Mouse (Mus musculus) C2C12 (cell line): ENCODE results near the gene Sox13. TPM values are rescaled to one million over a fixed set of nuclear protein-coding genes. Genes with fewer than 3 reads are reported as not detected.

Experiments
- H3K27me3 ChIP-seq: one replicate; pipeline ENCODE4 v1.6.1; 2011; ENCODE audit not compliant: control insufficient read depth, insufficient read depth, insufficient read length
- H3K36me3 ChIP-seq: one replicate; pipeline ENCODE4 v1.6.1; 2011; ENCODE audit not compliant: control insufficient read depth, insufficient read depth
- H3K4me3 ChIP-seq: one replicate; pipeline ENCODE4 v1.5.1; 2011; ENCODE audit warnings: mild to moderate bottlenecking, control low read depth; ENCODE audit not compliant: poor library complexity, insufficient read depth, severe bottlenecking
- H3K79me2 ChIP-seq: one replicate; pipeline ENCODE4 v1.6.1; 2011; ENCODE audit not compliant: control insufficient read depth, insufficient read depth
- H3K79me3 ChIP-seq: one replicate; pipeline ENCODE4 v1.6.1; 2011; ENCODE audit warnings: low read depth, control low read depth
- H3ac ChIP-seq: one replicate; pipeline ENCODE3; 2011; ENCODE audit warnings: low read depth; ENCODE audit not compliant: control insufficient read depth, insufficient read length
- CEBPB ChIP-seq: IDR thresholded peaks from one replicate; pipeline ENCODE4 v1.6.1; 2011; ENCODE audit warnings: low read depth, mild to moderate bottlenecking, control low read depth, moderate library complexity
- CTCF ChIP-seq: IDR thresholded peaks from one replicate; pipeline ENCODE4 v1.5.1; 2011; ENCODE audit not compliant: control insufficient read depth, insufficient read depth, insufficient read length
- FOSL1 ChIP-seq: IDR thresholded peaks from one replicate; pipeline ENCODE4 v1.8.0; 2011; ENCODE audit warnings: mild to moderate bottlenecking, low read length; ENCODE audit not compliant: poor library complexity, insufficient read depth, severe bottlenecking
- MAX ChIP-seq: IDR thresholded peaks from one replicate; pipeline ENCODE4 v1.6.1; 2011; ENCODE audit warnings: mild to moderate bottlenecking, control low read depth
- MYOD1 ChIP-seq: IDR thresholded peaks from one replicate; pipeline ENCODE4 v1.6.1; 2011; ENCODE audit warnings: low read depth; ENCODE audit not compliant: control insufficient read depth, insufficient read length
- MYOG ChIP-seq: IDR thresholded peaks from one replicate; pipeline ENCODE4 v1.6.1; 2011; ENCODE audit not compliant: control insufficient read depth, insufficient read length; ENCODE audit errors: extremely low read depth
- USF1 ChIP-seq: IDR thresholded peaks from one replicate; pipeline ENCODE4 v1.6.1; 2011; ENCODE audit warnings: low read depth, mild to moderate bottlenecking, control low read depth, moderate library complexity
- long read RNA-seq, 2 experiments: library from polyadenylated mRNA; unstranded; transcript quantifications; one replicate each; pipeline ENCODE4 v2.0.0; 2019 to 2020
- polyA plus RNA-seq: library from polyadenylated mRNA; unstranded; fragments of >200 nt; fragmentation: generic; extraction: Trizol; gene quantifications from one replicate; pipeline ENCODE4 v1.2.1, GENCODE M21; 2012; ENCODE audit warnings: missing spikeins

The Sox13 gene
- 0.26 TPM for polyA plus RNA-seq
- long read RNA-seq, experiment 1, partial matches to known transcripts: 0 of 1 reads
- long read RNA-seq, experiment 1, other reads (novel, unspliced or antisense): 1 of 1 reads
- long read RNA-seq, experiment 2: 0 reads

DNA sequence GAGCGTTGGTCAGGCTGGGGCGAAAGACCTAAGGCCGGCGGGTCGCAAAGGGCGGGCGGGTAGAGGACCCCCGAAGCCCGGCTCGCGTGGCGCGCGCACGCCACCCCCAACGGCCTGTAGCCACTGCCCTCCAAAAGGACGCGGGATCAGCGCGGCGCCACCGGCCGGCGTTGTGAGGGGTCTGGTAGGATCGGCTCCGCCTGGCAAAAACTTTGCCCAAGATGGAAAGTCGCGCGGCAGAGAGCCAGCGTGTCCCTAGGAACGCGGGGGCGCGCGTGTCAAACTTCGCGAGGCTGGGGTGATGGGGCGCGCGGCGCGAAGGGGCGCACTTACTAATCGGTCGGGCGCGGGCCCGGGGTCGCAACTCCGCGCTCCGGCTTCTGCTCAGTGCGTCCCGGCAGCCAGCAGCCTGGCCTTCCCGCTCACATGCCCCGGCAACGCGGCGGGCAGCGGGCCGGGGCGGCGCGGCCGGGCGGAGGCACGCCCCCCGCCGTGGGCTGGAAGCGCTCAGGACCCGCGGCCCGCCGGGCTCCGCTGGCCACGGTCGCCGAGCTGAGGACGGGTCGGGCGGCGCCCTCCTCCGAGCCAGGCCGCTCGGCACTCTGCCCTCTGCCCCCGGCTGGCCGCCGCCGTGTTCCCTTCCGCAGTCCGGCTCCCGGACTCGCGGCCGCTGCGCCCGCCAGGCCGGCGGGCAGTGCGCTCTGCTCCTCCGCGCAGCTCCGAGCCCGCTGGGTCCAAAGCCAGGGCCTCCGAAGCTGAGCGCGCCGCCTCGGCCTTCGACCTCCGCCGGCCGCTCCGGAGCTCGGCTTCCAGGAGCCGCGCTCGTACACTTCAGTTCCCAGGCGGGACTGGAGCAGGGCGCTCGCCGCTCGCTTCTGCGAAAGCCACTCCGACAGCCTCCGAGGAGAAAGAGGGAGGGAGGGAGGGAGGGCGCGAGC lies at the start of gene Sox13:
Sox13 (minus strand) TSS at position 835 of the 938 bp plus-strand sequence.
- Histone ChIP-seq H3K27me3 (peaks cover 56% of the 10 kb centered on the region), H3ac (peak within 1 kb of the TSS; percentile 55), H3K79me2 (no peaks in the 10 kb centered on the region), H3K4me3 (peak within 1 kb of the TSS; percentile 18), H3K79me3 (no peaks in the 10 kb centered on the region), H3K36me3 (no peaks in the 10 kb centered on the region)
- no peak for TF ChIP-seq FOSL1

DNA sequence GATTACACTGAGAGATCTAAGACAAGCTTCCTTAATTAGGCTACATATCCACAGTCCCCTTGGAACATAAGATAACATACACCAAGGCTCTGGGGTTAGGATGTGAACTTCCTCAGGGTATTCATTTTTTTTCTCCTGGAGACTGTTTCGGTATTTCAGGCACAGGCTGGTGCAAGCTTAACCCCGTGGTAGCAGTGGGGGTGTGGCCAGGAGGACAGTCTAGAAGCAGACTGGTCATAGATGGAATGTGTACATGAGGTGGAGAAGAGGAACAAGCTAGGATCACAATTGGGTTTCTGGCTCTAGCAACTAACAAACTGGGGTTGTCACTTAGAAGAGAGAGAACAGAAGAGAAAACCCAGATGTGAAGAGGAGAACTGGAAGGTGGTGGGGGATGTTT lies 47.4 kb upstream of the Sox13 start:
- H3K27me3 ChIP-seq: no peaks in the 10 kb centered on the region
- no peaks in the 10 kb centered on the region for H3K79me2 ChIP-seq
- TF ChIP-seq CEBPB: no peak
- no peak for TF ChIP-seq MYOD1
- no peak for TF ChIP-seq FOSL1
- no peak for TF ChIP-seq USF1
- no peak for TF ChIP-seq MYOG
- TF ChIP-seq CTCF: no peak
- TF ChIP-seq MAX: no peak
- H3K4me3 ChIP-seq: no peak overlapping the region
- no peaks in the 10 kb centered on the region for H3K79me3 ChIP-seq
- peak overlapping the region; percentile 28 for H3ac ChIP-seq
- H3K36me3 ChIP-seq: no peaks in the 10 kb centered on the region

DNA sequence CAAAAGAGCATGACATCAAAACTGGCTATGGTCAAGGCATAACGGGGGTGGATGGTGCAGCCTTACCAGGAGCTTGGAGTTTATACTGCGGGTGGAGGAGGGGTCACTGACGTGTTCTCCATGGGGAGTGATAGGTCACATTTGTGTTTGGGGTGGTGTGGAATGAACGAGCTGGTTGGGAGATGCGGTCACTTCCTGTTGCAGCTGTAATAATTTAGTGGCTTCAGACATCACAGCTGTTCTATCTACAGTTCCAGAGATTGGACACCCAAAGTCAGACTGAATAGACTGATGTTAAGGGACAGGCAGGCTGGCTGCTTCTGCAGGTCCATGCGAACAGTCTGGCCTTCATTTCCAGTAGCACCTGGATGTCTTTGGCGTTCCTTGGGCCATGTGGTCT lies 46.9 kb upstream of the Sox13 start:
- TF ChIP-seq MYOD1 (peak; percentile 91), CTCF (no peak)

DNA sequence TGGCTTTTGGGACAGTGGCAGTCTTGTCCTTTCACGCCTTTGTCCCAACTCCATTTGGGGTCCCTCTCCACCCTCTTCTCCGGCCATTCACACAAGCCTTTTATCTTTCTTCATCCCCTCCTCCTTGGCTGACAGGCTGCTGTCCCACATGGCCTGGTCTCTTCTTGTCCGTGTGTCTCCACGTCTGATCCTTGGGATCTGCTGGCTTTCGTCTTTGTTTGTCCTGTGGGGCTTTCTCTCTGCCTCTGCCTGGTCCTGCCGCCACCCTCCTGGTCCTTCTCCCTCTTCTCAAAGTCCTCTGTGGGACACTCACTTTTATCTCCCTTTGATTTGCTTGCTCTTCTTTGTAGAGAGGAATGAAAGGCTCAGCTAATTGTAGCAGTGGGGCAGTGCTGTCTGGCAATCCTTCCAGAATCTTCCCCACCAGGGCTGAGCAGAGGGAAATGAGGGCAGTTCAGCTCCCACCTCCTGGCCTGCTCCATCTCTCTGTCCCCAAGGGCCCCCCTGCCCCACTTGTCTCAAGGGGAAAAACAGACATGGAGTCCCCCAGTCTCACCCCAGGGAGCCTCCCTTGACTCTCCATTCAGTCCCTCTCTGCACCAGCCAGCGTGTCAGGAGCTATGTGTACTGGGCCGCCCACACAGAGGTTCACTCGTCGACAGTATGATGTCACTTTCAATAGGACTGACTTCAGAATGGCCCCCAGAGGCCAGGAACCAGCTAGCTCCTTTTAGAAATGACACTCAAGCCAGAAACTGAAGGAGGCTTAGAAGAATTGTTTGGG lies 46.3 kb upstream of the Sox13 start:
- Histone ChIP-seq H3K36me3 (no peaks in the 10 kb centered on the region), H3K79me2 (no peaks in the 10 kb centered on the region), H3K4me3 (no peak overlapping the region), H3ac (peak overlapping the region; percentile 22), H3K79me3 (no peaks in the 10 kb centered on the region), H3K27me3 (no peaks in the 10 kb centered on the region)
- TF ChIP-seq CEBPB: no peak

More for the DNA sequence above, 46.9 kb upstream of the Sox13 start:
- no peaks in the 10 kb centered on the region for H3K79me3 ChIP-seq
- H3K36me3 ChIP-seq: no peaks in the 10 kb centered on the region
- no peak overlapping the region for H3K4me3 ChIP-seq
- no peaks in the 10 kb centered on the region for H3K27me3 ChIP-seq
- H3K79me2 ChIP-seq: no peaks in the 10 kb centered on the region
- peak overlapping the region; percentile 28 for H3ac ChIP-seq

DNA sequence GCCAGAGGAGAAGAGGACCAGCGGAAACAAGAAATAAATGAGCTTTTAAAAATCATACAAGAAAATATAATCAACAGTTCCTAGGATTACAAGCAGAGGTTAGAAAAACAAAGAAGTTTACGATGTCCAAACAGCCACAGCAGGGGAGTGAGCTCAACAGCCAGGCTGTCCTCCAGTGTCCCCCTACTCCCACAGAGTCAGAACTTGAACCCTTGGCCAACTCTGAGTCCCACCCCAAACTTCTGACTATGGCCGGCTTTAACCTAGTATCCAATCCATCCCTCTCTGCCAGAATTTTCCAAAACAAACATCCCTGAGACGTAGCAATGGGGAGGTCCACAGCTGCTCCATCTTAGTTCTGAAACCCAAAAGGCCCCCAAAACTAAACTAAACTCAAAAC lies 45.0 kb upstream of the Sox13 start:
- H3K36me3 ChIP-seq: no peaks in the 10 kb centered on the region
- H3K79me3 ChIP-seq: no peaks in the 10 kb centered on the region
- H3K27me3 ChIP-seq: no peaks in the 10 kb centered on the region
- H3K79me2 ChIP-seq: no peaks in the 10 kb centered on the region
- no peak overlapping the region for H3ac ChIP-seq
- no peak overlapping the region for H3K4me3 ChIP-seq
- TF ChIP-seq CEBPB (no peak), MYOG (no peak), MYOD1 (no peak), FOSL1 (no peak), CTCF (no peak), USF1 (no peak), MAX (no peak)

DNA sequence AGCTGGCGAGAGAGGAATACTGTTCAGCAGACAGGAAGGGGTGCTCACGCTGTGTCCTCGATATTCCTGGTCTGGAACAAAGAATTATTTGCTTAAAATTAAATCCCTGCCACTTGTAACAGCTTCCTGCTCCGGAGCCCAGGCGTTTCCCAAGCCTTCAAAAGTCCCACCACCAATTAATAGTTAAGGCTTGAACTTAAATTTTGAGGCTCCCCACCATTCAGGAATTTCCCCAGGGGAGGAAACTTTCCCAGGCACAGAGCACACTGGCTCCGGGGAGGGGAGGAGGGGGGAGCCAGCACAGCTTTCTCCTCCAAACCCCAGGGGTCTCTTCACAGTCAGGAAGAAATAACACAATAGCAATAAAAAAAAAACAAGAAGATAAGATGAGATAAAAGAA lies 44.6 kb upstream of the Sox13 start:
- H3K4me3 ChIP-seq: no peak overlapping the region
- no peaks in the 10 kb centered on the region for H3K79me3 ChIP-seq
- H3ac ChIP-seq: no peak overlapping the region
- H3K79me2 ChIP-seq: no peaks in the 10 kb centered on the region
- no peaks in the 10 kb centered on the region for H3K36me3 ChIP-seq
- H3K27me3 ChIP-seq: no peaks in the 10 kb centered on the region
- no peak for TF ChIP-seq MAX
- no peak for TF ChIP-seq FOSL1
- no peak for TF ChIP-seq CEBPB
- no peak for TF ChIP-seq CTCF
- no peak for TF ChIP-seq MYOD1
- TF ChIP-seq MYOG: no peak
- TF ChIP-seq USF1: no peak
